Mouse (Mus musculus): ENCODE measurements around the gene Slc38a1. TPM values are rescaled to one million over a fixed set of nuclear protein-coding genes. Genes with fewer than 3 reads are reported as not detected.

Gene Slc38a1
- total and polyA plus RNA-seq, 3 experiments: 0.03 TPM; not detected in 2

GRCm38 (mm10) chr15:96640291-96640985 lies 2.3 kb downstream of the Slc38a1 start:
- H3K79me2 ChIP-seq (ENCODE audit: control insufficient read depth, insufficient read depth, low read length, poor library complexity): no peaks in the 10 kb centered on the region
- H3K4me1 ChIP-seq (ENCODE audit: control insufficient read depth in 1 of 2, insufficient read depth in 2 of 2, low read length in 2 of 2): no peaks in the 10 kb centered on the region
- no peak overlapping the region for H3K27ac ChIP-seq (ENCODE audit: control insufficient read depth, low read depth, low read length)
- H3K4me3 ChIP-seq (ENCODE audit: control insufficient read depth in 1 of 2, insufficient read depth in 1 of 2, low read depth in 2 of 2, low read length in 2 of 2): no peak overlapping the region
- no peaks in the 10 kb centered on the region for H3K9me3 ChIP-seq (replicated peaks; ENCODE audit: insufficient read depth, low read length)
- no peak for DNase-seq (ENCODE audit: low read depth, low spot score)
- H3K27me3 ChIP-seq (ENCODE audit: control insufficient read depth in 1 of 2, insufficient read depth in 2 of 2, low read length in 2 of 2): peaks cover 0 to 2% of the 10 kb centered on the region in 2 experiments; a peak in 1 of 4 replicates
- H3K9ac ChIP-seq (ENCODE audit: control insufficient read depth, low read depth, low read length, poor library complexity, severe bottlenecking): no peak overlapping the region
- H3K36me3 ChIP-seq (ENCODE audit: control insufficient read depth in 1 of 2, insufficient read depth in 2 of 2, low read length in 2 of 2): no peaks in the 10 kb centered on the region
- TF ChIP-seq JUND (IDR thresholded peaks at IDR 0.05; ENCODE audit: low read depth, low read length) (no peak), SMC3 (IDR thresholded peaks at IDR 0.05; ENCODE audit: low read depth, low read length) (no peak), NELFE (IDR thresholded peaks at IDR 0.05; ENCODE audit: low read depth, low read length) (no peak), MYB (IDR thresholded peaks at IDR 0.05; ENCODE audit: low read depth, low read length) (no peak)

GRCm38 (mm10) chr15:96639630-96640029 lies 3.1 kb downstream of the Slc38a1 start:
- no peaks in the 10 kb centered on the region for H3K79me2 ChIP-seq (ENCODE audit: control insufficient read depth, insufficient read depth, low read length, poor library complexity)
- H3K4me1 ChIP-seq (ENCODE audit: control insufficient read depth in 1 of 2, insufficient read depth in 2 of 2, low read length in 2 of 2): no peaks in the 10 kb centered on the region
- H3K27me3 ChIP-seq (ENCODE audit: control insufficient read depth in 1 of 2, insufficient read depth in 2 of 2, low read length in 2 of 2): peaks cover 0 to 3% of the 10 kb centered on the region in 2 experiments; a peak in 1 of 4 replicates
- no peak overlapping the region for H3K4me3 ChIP-seq (ENCODE audit: control insufficient read depth in 1 of 2, insufficient read depth in 1 of 2, low read depth in 2 of 2, low read length in 2 of 2)
- H3K36me3 ChIP-seq (ENCODE audit: control insufficient read depth in 1 of 2, insufficient read depth in 2 of 2, low read length in 2 of 2): no peaks in the 10 kb centered on the region
- no peak for TF ChIP-seq TCF12 (IDR thresholded peaks at IDR 0.05; ENCODE audit: low read depth, low read length)
- TF ChIP-seq CTCF (IDR thresholded peaks at IDR 0.05 in 2 of 3, conservative IDR thresholded peaks at IDR 0.05 in 1 of 3; ENCODE audit: control insufficient read depth in 1 of 3, insufficient read depth in 1 of 3, low read depth in 2 of 3, low read length in 3 of 3, poor library complexity in 1 of 3, severe bottlenecking in 1 of 3): no peak
- no peak for TF ChIP-seq HCFC1 (IDR thresholded peaks at IDR 0.05; ENCODE audit: low read depth, low read length)
- TF ChIP-seq UBTF (IDR thresholded peaks at IDR 0.05; ENCODE audit: borderline replicate concordance, insufficient read depth, low read depth, low read length): no peak
- TF ChIP-seq NRF1 (IDR thresholded peaks at IDR 0.05; ENCODE audit: insufficient read depth, low read depth, low read length, poor library complexity, severe bottlenecking): no peak
- no peak for TF ChIP-seq USF2 (IDR thresholded peaks at IDR 0.05; ENCODE audit: borderline replicate concordance in 1 of 2, insufficient read depth in 1 of 2, low read depth in 1 of 2, low read length in 2 of 2)
- no peak for TF ChIP-seq MAZ (IDR thresholded peaks at IDR 0.05; ENCODE audit: low read depth, low read length)
- TF ChIP-seq SMC3 (IDR thresholded peaks at IDR 0.05; ENCODE audit: low read depth, low read length): no peak
- TF ChIP-seq JUND (IDR thresholded peaks at IDR 0.05; ENCODE audit: low read depth, low read length): no peak
- TF ChIP-seq GATA1 (IDR thresholded peaks at IDR 0.05; ENCODE audit: low read depth, low read length): no peak
- H3K9me3 ChIP-seq (replicated peaks; ENCODE audit: insufficient read depth, low read length): no peaks in the 10 kb centered on the region
- no peak overlapping the region for H3K9ac ChIP-seq (ENCODE audit: control insufficient read depth, low read depth, low read length, poor library complexity, severe bottlenecking)
- no peak for DNase-seq (ENCODE audit: low read depth, low spot score)
- no peak overlapping the region for H3K27ac ChIP-seq (ENCODE audit: control insufficient read depth, low read depth, low read length)

GRCm38 (mm10) chr15:96638656-96639055 lies 4.1 kb downstream of the Slc38a1 start:
- no peak overlapping the region for H3K27ac ChIP-seq (ENCODE audit: control insufficient read depth, low read depth, low read length)
- TF ChIP-seq NRF1 (IDR thresholded peaks at IDR 0.05; ENCODE audit: insufficient read depth, low read depth, low read length, poor library complexity, severe bottlenecking) (no peak), NELFE (IDR thresholded peaks at IDR 0.05; ENCODE audit: low read depth, low read length) (no peak), RCOR1 (IDR thresholded peaks at IDR 0.05; ENCODE audit: low read depth, low read length) (no peak), SIN3A (IDR thresholded peaks at IDR 0.05; ENCODE audit: low read length) (no peak)
- H3K4me3 ChIP-seq (ENCODE audit: control insufficient read depth in 1 of 2, insufficient read depth in 1 of 2, low read depth in 2 of 2, low read length in 2 of 2): no peak overlapping the region
- no peaks in the 10 kb centered on the region for H3K9me3 ChIP-seq (replicated peaks; ENCODE audit: insufficient read depth, low read length)
- peaks cover 0 to 3% of the 10 kb centered on the region in 2 experiments; a peak in 1 of 4 replicates for H3K27me3 ChIP-seq (ENCODE audit: control insufficient read depth in 1 of 2, insufficient read depth in 2 of 2, low read length in 2 of 2)
- H3K9ac ChIP-seq (ENCODE audit: control insufficient read depth, low read depth, low read length, poor library complexity, severe bottlenecking): no peak overlapping the region
- no peak for DNase-seq (ENCODE audit: low read depth, low spot score)
- no peaks in the 10 kb centered on the region for H3K4me1 ChIP-seq (ENCODE audit: control insufficient read depth in 1 of 2, insufficient read depth in 2 of 2, low read length in 2 of 2)
- no peaks in the 10 kb centered on the region for H3K36me3 ChIP-seq (ENCODE audit: control insufficient read depth in 1 of 2, insufficient read depth in 2 of 2, low read length in 2 of 2)
- H3K79me2 ChIP-seq (ENCODE audit: control insufficient read depth, insufficient read depth, low read length, poor library complexity): no peaks in the 10 kb centered on the region

All from MEL (cell line).